Mouse (Mus musculus) G1E (cell line): Measurements from ENCODE around the gene Diexf.

Experiments
- CTCF ChIP-seq: IDR thresholded peaks from 2 replicates; pipeline ENCODE4 v1.5.1; 2012; ENCODE audit warnings: low read depth, low read length, inconsistent platforms, mixed read lengths
- GATA1 ChIP-seq: IDR thresholded peaks from 2 replicates; pipeline ENCODE4 v1.6.1; 2012; ENCODE audit warnings: borderline replicate concordance, low read length, inconsistent platforms, mixed read lengths
- GATA2 ChIP-seq: IDR thresholded peaks from 2 replicates; pipeline ENCODE4 v1.6.1; 2012; ENCODE audit warnings: low read depth, low read length, inconsistent platforms, borderline replicate concordance
- POLR2AphosphoS5 ChIP-seq: IDR thresholded peaks from 2 replicates; pipeline ENCODE4 v1.6.1; 2012; ENCODE audit warnings: low read depth, low read length, inconsistent platforms; ENCODE audit not compliant: insufficient replicate concordance
- TAL1 ChIP-seq: conservative IDR thresholded peaks from 2 replicates; pipeline ENCODE4 v1.6.1; 2012; ENCODE audit warnings: low read depth, low read length, inconsistent platforms, mixed read lengths

DNA sequence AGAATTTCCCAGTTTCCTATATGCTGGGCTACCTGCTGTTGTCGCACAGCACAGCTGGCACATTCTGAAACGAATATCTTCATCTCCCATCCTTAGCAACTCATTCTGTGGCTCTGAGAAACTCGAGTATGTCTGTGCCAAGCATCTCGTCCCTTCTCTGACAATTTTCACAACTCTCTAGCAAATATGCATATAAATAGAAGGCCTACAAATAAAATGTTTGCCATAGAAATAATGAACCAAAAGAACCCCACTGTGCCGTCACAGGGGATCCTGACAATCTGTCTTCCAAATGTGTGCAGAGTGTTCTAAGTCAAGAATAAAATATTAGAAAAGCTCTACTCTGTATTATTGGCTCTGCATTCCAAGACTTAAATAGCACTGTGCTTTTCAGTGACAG is 70.5 kb downstream of the Diexf start:
- no peak for TF ChIP-seq GATA1
- TF ChIP-seq CTCF = no peak
- no peak for TF ChIP-seq TAL1
- no peak for TF ChIP-seq POLR2AphosphoS5
- TF ChIP-seq GATA2 = no peak
